Mouse (Mus musculus): ENCODE measurements around the gene Pnma1.

DNA sequence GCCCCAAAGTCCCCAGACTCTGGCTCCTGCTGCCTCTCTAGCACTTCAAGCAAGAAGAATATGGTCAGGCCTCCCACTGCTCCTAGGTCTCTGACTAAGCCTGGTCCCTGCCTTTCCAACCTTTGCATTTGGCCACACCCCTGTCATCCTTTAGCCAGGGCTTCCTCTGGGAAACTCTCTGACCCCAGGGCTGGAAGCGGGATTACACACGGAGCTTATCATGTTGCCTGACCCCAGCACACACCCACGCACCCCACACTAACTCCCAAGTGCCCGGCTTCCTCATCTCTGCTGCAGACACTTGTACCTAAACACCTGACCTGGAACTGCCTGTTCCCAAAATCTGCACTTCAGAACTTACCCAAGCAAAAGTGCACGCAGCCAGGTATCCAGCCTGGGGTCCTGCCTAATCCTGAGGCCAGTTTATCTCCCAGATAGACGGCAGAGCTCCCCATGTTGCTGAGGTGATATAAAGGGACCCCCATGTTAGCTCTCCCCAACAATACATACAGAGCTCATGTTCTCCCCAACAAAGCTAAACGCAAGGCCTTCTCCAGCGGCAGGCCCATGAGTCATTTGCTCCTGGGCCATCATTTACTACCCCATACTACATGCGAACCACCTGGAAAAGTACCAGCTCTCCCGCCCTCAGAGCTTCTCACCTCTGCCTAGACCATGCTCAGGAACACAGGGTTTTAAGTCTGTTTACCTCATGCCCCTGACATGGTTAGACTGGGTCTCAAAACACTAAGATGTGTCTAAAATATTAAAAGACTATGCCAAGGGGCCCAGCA is 30.6 kb upstream of the Pnma1 start:
- TF ChIP-seq CTCF (IDR thresholded peaks at IDR 0.05; ENCODE audit: control insufficient read depth, insufficient read depth, low read length) (no peak), POLR2A (IDR thresholded peaks at IDR 0.05; ENCODE audit: borderline replicate concordance, control insufficient read depth, low read depth, low read length) (no peak)
